Mouse (Mus musculus) ovary, adult 18-20 months (tissue): ENCODE data around the gene Gm609.

Source experiments
- DNase-seq: peaks from one replicate; pipeline ENCODE4 v3.0.0; 2022; ENCODE audit warnings: low spot score, mixed read lengths

The Gm609 gene

GRCm38 (mm10) chr16:45392246-45392645 lies 100.5 kb downstream of the Gm609 start:
- DNase-seq: no peak

DNA sequence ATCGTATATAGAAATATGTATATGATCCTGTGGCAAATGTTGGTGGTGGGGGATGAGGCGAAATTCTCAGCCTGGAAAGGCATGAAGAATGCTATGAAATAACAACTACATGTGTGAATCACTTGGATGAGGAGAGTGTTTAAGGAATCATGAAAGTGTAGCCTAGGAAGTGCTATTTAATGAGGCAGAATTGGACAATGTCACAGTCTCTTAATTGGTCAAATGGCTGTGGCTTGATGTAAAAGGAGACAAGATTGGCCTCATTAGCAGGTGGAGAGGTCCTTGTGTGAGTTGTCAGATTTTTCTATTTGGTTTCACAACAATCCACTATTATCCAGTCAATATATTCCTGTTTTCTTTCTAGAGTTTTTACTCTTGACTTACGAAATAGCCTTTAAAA lies 101.1 kb downstream of the Gm609 start:
- DNase-seq: no peak

GRCm38 (mm10) chr16:45390286-45390956 lies 102.3 kb downstream of the Gm609 start:
- no peak for DNase-seq

GRCm38 (mm10) chr16:45389833-45390232 lies 102.9 kb downstream of the Gm609 start:
- DNase-seq: no peak

DNA sequence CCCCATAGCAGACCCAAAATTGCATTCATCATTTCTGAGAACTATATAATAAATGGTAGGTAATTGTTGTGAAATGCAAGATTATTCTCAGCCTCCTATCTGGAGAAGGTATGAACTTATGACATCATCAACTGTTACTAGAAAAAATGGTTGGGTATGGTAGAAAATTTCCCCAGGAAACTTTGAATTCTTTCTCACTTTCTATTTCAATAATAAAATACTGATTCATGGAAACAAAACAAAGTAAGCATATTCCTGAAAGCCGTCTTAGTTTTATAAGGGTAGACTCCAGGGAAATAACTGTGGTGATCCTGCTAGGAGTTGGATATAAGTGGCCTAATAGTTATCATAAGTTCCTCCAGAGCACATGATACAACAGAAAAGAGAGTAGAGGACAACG lies 103.7 kb downstream of the Gm609 start:
- no peak for DNase-seq

- DNase-seq: no peak
Measured at GRCm38 (mm10) chr16:45381811-45382210, 111.0 kb downstream of the Gm609 start.

DNA sequence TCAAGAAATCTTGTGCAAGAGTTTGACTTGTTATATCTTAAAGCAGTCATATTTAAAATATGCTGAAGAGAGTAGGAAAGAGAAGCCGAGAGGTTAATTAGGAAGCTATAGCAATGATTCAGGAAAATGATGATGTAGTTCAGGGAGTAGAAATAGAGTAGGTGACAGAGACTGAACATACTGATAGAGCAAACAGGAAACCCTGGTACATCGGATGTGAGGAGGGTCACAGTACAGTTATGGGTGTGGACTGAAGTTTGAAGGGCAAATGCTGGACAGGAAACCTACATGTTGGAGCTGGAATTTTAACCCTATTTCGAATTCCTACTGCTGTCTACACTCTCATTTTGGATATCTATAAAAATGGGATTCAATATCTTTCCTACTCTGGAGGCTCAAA lies 113.8 kb downstream of the Gm609 start:
- DNase-seq: no peak

DNA sequence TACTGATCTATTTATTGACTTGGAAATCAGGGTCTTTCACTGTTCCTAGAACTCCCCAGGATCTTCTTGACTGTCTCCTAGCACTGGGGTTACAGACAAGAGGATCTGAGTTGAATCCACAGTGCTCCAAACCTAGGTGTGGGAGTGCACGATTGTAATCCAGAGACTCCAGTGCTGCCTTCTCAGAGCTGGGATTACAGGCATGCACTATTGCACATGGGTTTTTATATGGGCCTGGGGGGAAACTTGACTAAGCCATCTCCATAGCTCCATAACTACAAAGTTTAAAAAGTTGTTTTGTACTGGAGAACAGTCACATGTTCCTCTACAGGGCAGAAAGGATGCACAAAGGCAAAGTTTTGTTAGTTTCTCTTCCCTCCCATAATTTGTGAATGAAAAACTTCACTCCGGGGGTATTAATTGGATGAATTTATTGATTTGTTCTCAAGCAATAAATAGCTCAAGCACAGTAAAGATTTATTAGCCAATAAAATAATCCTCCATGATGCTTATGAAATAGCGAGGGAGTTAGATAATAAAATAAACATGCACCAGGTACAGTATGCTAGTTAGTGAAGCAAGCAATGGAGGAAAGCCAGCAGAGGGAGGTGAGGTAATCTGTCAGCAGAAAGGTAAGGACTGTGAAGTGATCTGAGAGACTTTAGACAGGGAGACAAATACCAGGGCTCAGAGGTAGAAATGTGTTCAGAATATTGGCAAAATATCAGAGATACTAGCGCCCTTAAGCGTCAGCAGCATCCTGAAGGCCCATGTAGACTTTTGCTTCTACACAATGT lies 114.4 kb downstream of the Gm609 start:
- DNase-seq: no peak

GRCm38 (mm10) chr16:45377332-45377731 lies 115.4 kb downstream of the Gm609 start:
- no peak for DNase-seq

DNA sequence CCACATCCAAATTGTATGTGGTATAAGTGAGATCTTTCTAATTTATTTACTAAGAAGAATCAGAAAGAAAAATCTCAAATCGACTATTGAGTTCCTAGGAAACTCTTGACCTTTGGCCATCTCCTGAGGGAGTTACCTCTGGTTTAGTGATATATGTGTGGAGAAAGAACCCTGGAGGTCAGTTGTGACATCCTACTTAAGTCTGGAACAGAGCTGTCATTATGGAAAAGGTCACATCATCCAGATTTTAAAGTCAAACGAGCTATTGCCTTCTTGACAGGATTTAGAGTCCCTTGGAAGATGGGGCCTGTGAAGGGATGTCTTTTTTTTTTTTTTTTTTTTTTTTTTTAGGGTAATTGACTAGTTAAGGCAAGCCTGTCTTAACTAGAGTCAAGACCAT lies 116.0 kb downstream of the Gm609 start:
- DNase-seq: no peak

DNA sequence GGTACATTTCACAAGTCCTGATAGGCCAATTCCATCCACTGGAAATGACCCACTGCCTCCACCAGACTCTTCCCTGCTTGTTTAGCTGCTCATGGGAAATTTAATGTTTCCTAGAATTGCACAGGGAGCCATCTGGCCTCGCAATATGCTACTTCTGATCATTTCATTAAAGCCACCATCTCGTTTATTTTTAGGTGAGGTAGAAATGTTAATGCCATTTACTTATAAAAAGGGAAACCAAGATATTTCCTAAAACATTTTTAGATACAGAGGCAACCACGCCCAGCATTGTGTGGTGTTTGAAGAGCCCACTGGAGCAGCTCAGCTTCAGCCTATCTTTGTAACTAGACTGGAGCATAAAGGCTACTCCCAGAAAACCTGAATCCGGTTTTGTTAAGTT lies 116.5 kb downstream of the Gm609 start:
- no peak for DNase-seq

- no peak for DNase-seq
Measured at GRCm38 (mm10) chr16:45375506-45376225, 117.1 kb downstream of the Gm609 start.

DNA sequence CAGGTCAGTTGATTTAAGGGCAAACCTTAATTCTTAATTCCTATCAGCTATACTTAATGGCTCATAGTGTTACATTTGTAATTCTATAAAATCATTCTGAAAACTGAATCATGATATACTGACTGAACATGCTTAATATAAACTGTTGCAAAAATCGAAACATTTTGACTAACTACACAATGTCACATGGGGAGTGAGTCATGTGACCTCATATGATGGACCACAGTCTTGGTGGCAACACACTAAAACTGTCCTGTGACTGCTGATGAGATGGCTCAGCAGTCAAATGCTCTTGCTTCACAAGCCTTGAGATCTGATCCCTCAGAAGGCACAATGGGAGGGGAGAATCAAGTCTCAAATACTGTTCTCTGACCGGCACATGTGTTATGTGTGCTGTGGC lies 118.7 kb downstream of the Gm609 start:
- DNase-seq: no peak

GRCm38 (mm10) chr16:45371076-45371475 lies 121.7 kb downstream of the Gm609 start:
- DNase-seq: no peak

GRCm38 (mm10) chr16:45369285-45369965 lies 123.3 kb downstream of the Gm609 start:
- DNase-seq: no peak

- no peak for DNase-seq
Measured at GRCm38 (mm10) chr16:45366111-45366510, 126.7 kb downstream of the Gm609 start.

DNA sequence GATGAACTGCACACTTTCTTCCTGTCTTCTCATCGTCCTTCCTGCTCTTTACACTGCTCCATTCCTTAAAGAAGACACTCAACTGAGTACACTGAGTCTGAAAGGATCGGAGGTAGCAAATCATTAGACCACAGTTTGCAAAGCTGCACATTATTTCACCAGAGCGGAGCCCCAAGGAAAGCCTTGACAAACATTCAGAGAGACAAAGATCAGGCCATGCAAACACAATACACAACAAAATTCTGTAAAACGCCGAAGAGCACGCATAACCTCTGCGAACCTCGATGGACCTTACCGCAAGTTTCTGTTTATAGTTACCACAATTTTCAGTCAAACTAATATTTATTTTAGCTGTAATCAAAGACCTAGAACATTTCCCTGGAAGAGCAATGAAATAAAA lies 127.4 kb downstream of the Gm609 start:
- no peak for DNase-seq

DNA sequence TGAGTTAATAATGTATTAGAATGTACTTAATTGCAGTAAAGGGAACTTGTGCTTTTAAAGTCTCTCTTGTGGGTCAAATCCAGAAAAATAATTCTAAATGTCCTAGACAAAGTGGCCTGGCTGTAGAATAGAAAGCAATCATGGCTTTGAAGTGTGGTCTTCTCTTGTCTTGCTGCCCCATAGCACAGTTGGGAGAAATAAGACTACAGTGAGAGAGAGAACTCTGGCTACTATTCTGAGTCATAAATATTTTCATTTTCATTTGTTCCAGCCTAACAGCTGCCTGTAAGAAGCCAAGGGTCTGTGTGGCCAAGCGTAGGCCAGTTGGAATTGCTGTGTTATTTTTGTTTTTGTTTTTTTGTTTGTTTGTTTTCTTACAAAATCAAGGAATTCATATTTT lies 128.1 kb downstream of the Gm609 start:
- no peak for DNase-seq

GRCm38 (mm10) chr16:45363480-45364045 lies 129.2 kb downstream of the Gm609 start:
- DNase-seq: no peak
